Mouse (Mus musculus): ENCODE results near the gene Gmeb2. TPM values are rescaled to one million over a fixed set of nuclear protein-coding genes. Genes with fewer than 3 reads are reported as not detected.
A peak's percentile ranks its signal among the peaks of the same experiment; 100 is the strongest.
"Not testable (repeated sequence)": the region's sequence is repeated elsewhere in the genome, so short reads cannot be mapped to it uniquely, and the experiment has no call there.

Gene Gmeb2
- 1 to 10 TPM; 6.6 to 6.8 TPM for total RNA-seq (2021)
- long read RNA-seq, experiment 1, partial matches to known transcripts, result 0 of 3 reads
- long read RNA-seq, experiment 1, other reads (novel, unspliced or antisense), result 3 of 3 reads
- long read RNA-seq, experiment 2, partial matches to known transcripts, result 1 of 1 reads
- long read RNA-seq, experiment 2, other reads (novel, unspliced or antisense), result 0 of 1 reads

- DNase-seq, result peak; percentile 93
- intact Hi-C loops (cut with DNase I; ENCODE audit: low total_unique reads), result not testable (repeated sequence)
Observed at GRCm38 (mm10) chr2:181287958-181288350, at the start of gene Gmeb2. Gmeb2 (minus strand) TSS chr2:181288035.

- intact Hi-C loops (cut with DNase I; ENCODE audit: low total_unique reads), result loop anchor here (5.0 kb wide), 1 partner anchor 152 kb away; no protein-coding TSS in a partner anchor
- DNase-seq, result peak; percentile 51
Observed at GRCm38 (mm10) chr2:181334023-181334422, 46.2 kb upstream of the Gmeb2 start.

- intact Hi-C loops (cut with DNase I; ENCODE audit: low total_unique reads), result loop anchor here (5.0 kb wide), 1 partner anchor 150 kb away; no protein-coding TSS in a partner anchor
- no peak for DNase-seq
Observed at GRCm38 (mm10) chr2:181332542-181332941, 44.7 kb upstream of the Gmeb2 start.

- intact Hi-C loops (cut with DNase I; ENCODE audit: low total_unique reads), result no loop called here
- no peak for DNase-seq
Observed at GRCm38 (mm10) chr2:181326098-181326497, 38.3 kb upstream of the Gmeb2 start.

- no peak for DNase-seq
- intact Hi-C loops (cut with DNase I; ENCODE audit: low total_unique reads), result no loop called here
Observed at GRCm38 (mm10) chr2:181322136-181322535, 34.3 kb upstream of the Gmeb2 start.

- intact Hi-C loops (cut with DNase I; ENCODE audit: low total_unique reads), result no loop called here
- no peak for DNase-seq
Observed at GRCm38 (mm10) chr2:181320103-181320499, 32.3 kb upstream of the Gmeb2 start.

GRCm38 (mm10) chr2:181319248-181320102 is 31.6 kb upstream of the Gmeb2 start, which contains the start of gene Rtel1:
Rtel1 (plus strand) TSS chr2:181319739.
- peak; percentile 84 for DNase-seq
- intact Hi-C loops (cut with DNase I; ENCODE audit: low total_unique reads), result no loop called here

- intact Hi-C loops (cut with DNase I; ENCODE audit: low total_unique reads), result no loop called here
- peak; percentile 52 for DNase-seq
Observed at GRCm38 (mm10) chr2:181314080-181314810, 26.4 kb upstream of the Gmeb2 start, which contains the start of gene Stmn3. Stmn3 (minus strand) TSS chr2:181314500.

- peak; percentile 11 for DNase-seq
- intact Hi-C loops (cut with DNase I; ENCODE audit: low total_unique reads), result no loop called here
Observed at GRCm38 (mm10) chr2:181313344-181314079, 25.7 kb upstream of the Gmeb2 start.

GRCm38 (mm10) chr2:181313006-181313343 is 25.1 kb upstream of the Gmeb2 start:
- DNase-seq, result no peak
- intact Hi-C loops (cut with DNase I; ENCODE audit: low total_unique reads), result no loop called here

- intact Hi-C loops (cut with DNase I; ENCODE audit: low total_unique reads), result no loop called here
- no peak for DNase-seq
Observed at GRCm38 (mm10) chr2:181312435-181312834, 24.6 kb upstream of the Gmeb2 start.

GRCm38 (mm10) chr2:181307144-181307804 is 19.4 kb upstream of the Gmeb2 start:
- DNase-seq, result peak; percentile 11
- intact Hi-C loops (cut with DNase I; ENCODE audit: low total_unique reads), result no loop called here

GRCm38 (mm10) chr2:181304944-181305343 is 17.1 kb upstream of the Gmeb2 start:
- DNase-seq, result no peak

GRCm38 (mm10) chr2:181302041-181302440 is 14.2 kb upstream of the Gmeb2 start:
- DNase-seq, result no peak

More at GRCm38 (mm10) chr2:181304944-181305343, 17.1 kb upstream of the Gmeb2 start:
- intact Hi-C loops (cut with DNase I; ENCODE audit: low total_unique reads), result no loop called here

GRCm38 (mm10) chr2:181290937-181291336 is 3.1 kb upstream of the Gmeb2 start:
- intact Hi-C loops (cut with DNase I; ENCODE audit: low total_unique reads), result no loop called here
- no peak for DNase-seq

More at GRCm38 (mm10) chr2:181302041-181302440, 14.2 kb upstream of the Gmeb2 start:
- intact Hi-C loops (cut with DNase I; ENCODE audit: low total_unique reads), result no loop called here

- intact Hi-C loops (cut with DNase I; ENCODE audit: low total_unique reads), result no loop called here
- no peak for DNase-seq
Observed at GRCm38 (mm10) chr2:181288691-181289090, 856 bp upstream of the Gmeb2 start.

GRCm38 (mm10) chr2:181287338-181287957 is 387 bp downstream of the Gmeb2 start:
- DNase-seq, result peak; percentile 88
- intact Hi-C loops (cut with DNase I; ENCODE audit: low total_unique reads), result no loop called here

GRCm38 (mm10) chr2:181286629-181287337 is 1.1 kb downstream of the Gmeb2 start:
- intact Hi-C loops (cut with DNase I; ENCODE audit: low total_unique reads), result no loop called here
- no peak for DNase-seq
